Mouse (Mus musculus) limb, embryonic 12.5 days (tissue): ENCODE data around the gene Slc52a3. TPM values are rescaled to one million over a fixed set of nuclear protein-coding genes. Genes with fewer than 3 reads are reported as not detected.

ENCODE experiments used
- ATAC-seq: fragments of 200-750 bp; cut with Nextera tagmentation; 2 replicates; pipeline ENCODE4 v1.8.0; 2017; ENCODE audit warnings: low read depth, moderate TSS enrichment; ENCODE audit not compliant: insufficient number of reproducible peaks, insufficient read depth, low FRiP score, low TSS enrichment
- H3K27ac ChIP-seq: fragments of 300-500 bp; sonication (generic); 2 replicates; pipeline ENCODE4 v1.5.1; 2016; ENCODE audit warnings: mild to moderate bottlenecking, moderate library complexity
- H3K27me3 ChIP-seq: fragments of 300-500 bp; sonication (generic); 2 replicates; pipeline ENCODE4 v1.6.1; 2016; ENCODE audit warnings: mild to moderate bottlenecking, moderate library complexity
- H3K36me3 ChIP-seq: fragments of 300-500 bp; sonication (generic); 2 replicates; pipeline ENCODE4 v1.6.1; 2016; ENCODE audit warnings: mild to moderate bottlenecking, moderate library complexity
- H3K4me1 ChIP-seq: fragments of 300-500 bp; sonication (generic); replicated peaks from 2 replicates; pipeline ENCODE4 v1.6.1; 2016
- H3K4me2 ChIP-seq: fragments of 300-500 bp; sonication (generic); 2 replicates; pipeline ENCODE4 v1.6.1; 2016; ENCODE audit warnings: mild to moderate bottlenecking, moderate library complexity
- H3K4me3 ChIP-seq: fragments of 300-500 bp; sonication (generic); replicated peaks from 2 replicates; pipeline ENCODE4 v1.5.1; 2016; ENCODE audit warnings: mild to moderate bottlenecking
- H3K9ac ChIP-seq: fragments of 300-500 bp; sonication (generic); replicated peaks from 2 replicates; pipeline ENCODE4 v1.6.1; 2016; ENCODE audit warnings: mild to moderate bottlenecking, moderate library complexity
- H3K9me3 ChIP-seq: fragments of 300-500 bp; sonication (generic); 2 replicates; pipeline ENCODE4 v1.6.1; 2016; ENCODE audit warnings: mild to moderate bottlenecking, moderate library complexity
- WGBS: fragments of 180-500 bp; shearing (Covaris S2); methylation state at CpG from one replicate; pipeline ENCODE4 v1.1.7; 2016; 5-methylcytosine and 5-hydroxymethylcytosine counted together
- polyA plus RNA-seq: library from polyadenylated mRNA; unstranded; fragments of >200 nt; fragmentation: Nextera tagmentation; extraction: Ambion mirVana; gene quantifications from 2 replicates; pipeline ENCODE4 v1.2.1, GENCODE M21; 2016

Gene Slc52a3
- polyA plus RNA-seq, 1 experiment from 2014 or later: 0.97 TPM

DNA sequence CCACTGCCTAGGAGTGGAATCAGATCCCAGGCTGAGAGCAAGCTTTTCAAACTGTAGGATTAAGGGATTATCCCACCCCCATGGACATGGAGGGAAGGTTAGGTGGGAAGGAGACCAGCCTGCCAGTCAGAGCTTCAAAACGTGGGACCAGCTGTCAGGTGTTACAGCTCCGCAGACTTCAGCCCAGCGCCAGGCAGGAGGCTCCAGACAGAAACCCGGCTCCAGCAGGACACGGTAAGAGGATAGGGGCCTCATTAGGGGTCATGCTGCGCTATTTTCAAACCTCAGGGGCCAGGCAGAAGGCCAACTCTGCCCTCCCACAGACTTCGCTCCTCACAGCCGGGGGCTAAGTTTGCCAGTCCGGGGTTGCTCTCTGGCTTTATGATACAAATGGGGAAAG, 32.3 kb upstream of the Slc52a3 start:
- 7% methylated on average over 9 of the region's 9 CpGs for WGBS
- Histone ChIP-seq H3K4me1 (peaks cover 55% of the 10 kb centered on the region), H3K9ac (no peak overlapping the region)

DNA sequence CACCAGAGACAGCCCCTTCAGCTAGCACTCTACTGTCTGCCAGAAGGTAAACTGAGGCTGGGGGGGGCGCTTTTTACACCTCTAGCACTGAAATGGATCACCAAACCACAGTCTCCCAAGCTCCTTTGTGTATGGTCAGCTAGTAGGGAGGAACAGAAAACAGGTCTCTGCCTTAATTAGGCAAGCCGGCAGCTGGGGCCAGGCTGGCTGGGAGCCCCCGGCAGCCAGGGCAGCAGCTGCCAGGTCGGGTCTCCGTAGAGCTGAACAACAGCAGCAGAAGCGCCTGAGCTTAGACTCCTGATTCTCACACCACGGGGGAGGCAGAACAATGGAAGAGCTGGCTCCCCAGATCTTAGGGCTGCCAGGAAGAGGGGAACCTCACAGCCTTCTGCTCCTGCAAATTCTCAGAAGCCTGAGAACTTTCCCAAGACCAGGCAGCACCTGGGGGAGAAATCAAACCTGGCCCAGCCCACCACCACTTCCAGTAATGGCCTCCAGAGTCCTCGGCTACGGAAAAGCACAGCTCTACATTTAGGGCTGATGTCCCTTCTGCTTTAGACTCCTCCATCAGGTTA, 29.0 kb upstream of the Slc52a3 start:
- Histone ChIP-seq H3K27ac (peak overlapping the region; percentile 66), H3K36me3 (peaks cover 22% of the 10 kb centered on the region), H3K27me3 (peaks cover 1% of the 10 kb centered on the region; the same call in 1 of the 2 replicates), H3K4me3 (no peak overlapping the region), H3K4me2 (peak overlapping the region; percentile 26; the same call in 1 of the 2 replicates), H3K9ac (peak overlapping the region; percentile 45), H3K4me1 (peaks cover 71% of the 10 kb centered on the region), H3K9me3 (no peaks in the 10 kb centered on the region)
- WGBS: 13% methylated on average over 9 of the region's 9 CpGs
- ATAC-seq: no peak

More for the DNA sequence above, 32.3 kb upstream of the Slc52a3 start:
- Histone ChIP-seq H3K36me3 (peaks cover 9% of the 10 kb centered on the region; the same call in 1 of the 2 replicates), H3K4me3 (no peak overlapping the region), H3K27me3 (no peaks in the 10 kb centered on the region), H3K4me2 (no peak overlapping the region), H3K27ac (no peak overlapping the region), H3K9me3 (no peaks in the 10 kb centered on the region)
- peak; percentile 15; the same call in 1 of the 2 replicates for ATAC-seq

DNA sequence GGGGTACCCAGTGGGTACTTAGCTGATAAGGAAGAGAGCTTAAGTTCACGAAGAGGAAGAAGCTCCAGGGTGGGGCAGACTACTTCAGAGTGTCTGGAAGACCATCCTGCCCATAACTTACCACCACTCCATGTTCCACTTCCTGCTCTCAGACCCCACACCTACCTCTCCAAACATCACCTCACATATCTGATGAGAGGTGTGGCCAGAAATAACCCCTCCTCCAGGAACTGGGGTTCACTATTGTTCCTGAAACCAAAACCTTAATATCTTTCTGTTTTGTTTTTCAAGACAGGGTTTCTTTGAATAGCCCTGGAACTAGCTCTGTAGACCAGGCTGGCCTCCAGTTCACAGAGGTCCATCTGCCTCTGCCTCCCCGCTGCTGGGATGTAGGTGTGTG, 28.5 kb upstream of the Slc52a3 start:
- H3K4me3 ChIP-seq: no peak overlapping the region
- H3K4me1 ChIP-seq: peaks cover 71% of the 10 kb centered on the region
- H3K4me2 ChIP-seq: peak overlapping the region; percentile 26; the same call in 1 of the 2 replicates
- WGBS: 87% methylated on average over 2 of the region's 2 CpGs
- H3K27me3 ChIP-seq: peaks cover 7% of the 10 kb centered on the region; the same call in 1 of the 2 replicates
- H3K27ac ChIP-seq: peak overlapping the region; percentile 66
- peaks cover 22% of the 10 kb centered on the region for H3K36me3 ChIP-seq
- H3K9ac ChIP-seq: no peak overlapping the region
- ATAC-seq: no peak
- no peaks in the 10 kb centered on the region for H3K9me3 ChIP-seq

DNA sequence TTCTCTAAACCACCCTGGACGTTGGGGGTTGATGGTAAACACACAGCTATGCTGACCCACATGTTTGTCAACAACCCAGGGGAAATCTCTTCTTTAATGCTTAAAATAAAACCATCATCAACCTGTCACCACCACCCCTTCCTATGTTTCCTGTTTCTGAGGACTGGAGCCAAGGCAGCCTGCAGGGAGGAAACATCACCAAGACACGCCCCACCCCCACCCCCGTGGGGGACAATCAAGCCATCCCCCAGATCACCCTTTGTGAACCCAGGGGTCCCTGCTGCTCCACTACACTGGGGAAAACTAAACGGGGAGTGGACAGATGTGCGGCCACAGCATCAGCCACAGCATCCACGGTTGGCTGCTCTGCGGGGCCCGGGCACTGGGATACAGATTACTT, 27.9 kb upstream of the Slc52a3 start:
- peaks cover 74% of the 10 kb centered on the region for H3K4me1 ChIP-seq
- 82% methylated on average over 8 of the region's 8 CpGs for WGBS

DNA sequence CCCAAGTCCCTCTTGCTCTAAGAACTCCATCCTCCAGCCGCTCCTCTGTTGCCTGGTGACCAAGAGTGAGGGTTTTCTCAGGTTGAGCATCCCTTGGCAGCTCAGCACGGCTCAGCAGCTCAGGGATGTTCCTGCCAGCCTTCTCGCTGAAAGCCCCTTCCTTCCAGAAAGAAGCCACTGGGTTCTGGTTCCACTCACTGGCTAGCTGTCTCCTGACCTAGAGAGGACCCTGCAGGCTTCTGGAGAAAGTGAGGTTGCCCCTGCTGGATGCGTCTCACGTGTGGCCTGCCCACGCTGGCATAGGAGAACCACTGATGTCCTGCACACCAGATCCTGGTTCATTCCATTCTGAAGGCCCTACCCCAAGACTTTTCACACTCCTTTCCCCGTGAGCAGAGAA, 27.3 kb upstream of the Slc52a3 start:
- ATAC-seq: no peak
- Histone ChIP-seq H3K27ac (no peak overlapping the region), H3K36me3 (peaks cover 22% of the 10 kb centered on the region), H3K4me3 (no peak overlapping the region), H3K27me3 (peaks cover 19% of the 10 kb centered on the region), H3K9ac (no peak overlapping the region), H3K9me3 (no peaks in the 10 kb centered on the region), H3K4me2 (peak overlapping the region; percentile 4; the same call in 1 of the 2 replicates), H3K4me1 (peaks cover 76% of the 10 kb centered on the region)
- WGBS: 90% methylated on average over 7 of the region's 7 CpGs

More for the DNA sequence above, 27.9 kb upstream of the Slc52a3 start:
- Histone ChIP-seq H3K36me3 (peaks cover 22% of the 10 kb centered on the region), H3K4me3 (no peak overlapping the region), H3K27ac (no peak overlapping the region), H3K27me3 (peaks cover 13% of the 10 kb centered on the region), H3K4me2 (peak overlapping the region; percentile 4; the same call in 1 of the 2 replicates), H3K9me3 (no peaks in the 10 kb centered on the region), H3K9ac (no peak overlapping the region)
- ATAC-seq: no peak

DNA sequence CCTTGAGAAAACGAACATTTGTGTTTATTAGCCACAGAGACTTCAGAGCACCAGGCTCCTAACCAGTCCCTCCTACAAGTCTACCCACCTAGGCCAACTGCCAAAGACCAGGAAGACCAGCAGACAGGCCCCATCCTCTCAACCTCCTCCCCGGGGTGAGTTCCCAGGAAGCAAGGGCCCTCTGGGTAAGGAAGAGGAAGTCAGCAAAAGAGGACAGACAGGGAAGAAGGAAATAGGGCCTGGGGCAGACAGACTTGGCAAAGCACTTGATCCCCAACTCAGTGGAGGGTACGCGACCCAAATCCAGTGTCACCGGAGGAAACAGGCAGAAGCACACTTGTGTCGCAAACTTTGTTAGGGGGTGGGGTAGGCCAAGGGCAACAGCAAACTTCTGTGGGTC, 26.9 kb upstream of the Slc52a3 start:
- no peak overlapping the region for H3K4me3 ChIP-seq
- no peaks in the 10 kb centered on the region for H3K9me3 ChIP-seq
- no peak overlapping the region for H3K27ac ChIP-seq
- H3K4me1 ChIP-seq: peaks cover 76% of the 10 kb centered on the region
- 90% methylated on average over 6 of the region's 6 CpGs for WGBS
- H3K9ac ChIP-seq: no peak overlapping the region
- peaks cover 23% of the 10 kb centered on the region for H3K27me3 ChIP-seq
- peak overlapping the region; percentile 63; the same call in 1 of the 2 replicates for H3K4me2 ChIP-seq
- peaks cover 22% of the 10 kb centered on the region for H3K36me3 ChIP-seq
- no peak for ATAC-seq

DNA sequence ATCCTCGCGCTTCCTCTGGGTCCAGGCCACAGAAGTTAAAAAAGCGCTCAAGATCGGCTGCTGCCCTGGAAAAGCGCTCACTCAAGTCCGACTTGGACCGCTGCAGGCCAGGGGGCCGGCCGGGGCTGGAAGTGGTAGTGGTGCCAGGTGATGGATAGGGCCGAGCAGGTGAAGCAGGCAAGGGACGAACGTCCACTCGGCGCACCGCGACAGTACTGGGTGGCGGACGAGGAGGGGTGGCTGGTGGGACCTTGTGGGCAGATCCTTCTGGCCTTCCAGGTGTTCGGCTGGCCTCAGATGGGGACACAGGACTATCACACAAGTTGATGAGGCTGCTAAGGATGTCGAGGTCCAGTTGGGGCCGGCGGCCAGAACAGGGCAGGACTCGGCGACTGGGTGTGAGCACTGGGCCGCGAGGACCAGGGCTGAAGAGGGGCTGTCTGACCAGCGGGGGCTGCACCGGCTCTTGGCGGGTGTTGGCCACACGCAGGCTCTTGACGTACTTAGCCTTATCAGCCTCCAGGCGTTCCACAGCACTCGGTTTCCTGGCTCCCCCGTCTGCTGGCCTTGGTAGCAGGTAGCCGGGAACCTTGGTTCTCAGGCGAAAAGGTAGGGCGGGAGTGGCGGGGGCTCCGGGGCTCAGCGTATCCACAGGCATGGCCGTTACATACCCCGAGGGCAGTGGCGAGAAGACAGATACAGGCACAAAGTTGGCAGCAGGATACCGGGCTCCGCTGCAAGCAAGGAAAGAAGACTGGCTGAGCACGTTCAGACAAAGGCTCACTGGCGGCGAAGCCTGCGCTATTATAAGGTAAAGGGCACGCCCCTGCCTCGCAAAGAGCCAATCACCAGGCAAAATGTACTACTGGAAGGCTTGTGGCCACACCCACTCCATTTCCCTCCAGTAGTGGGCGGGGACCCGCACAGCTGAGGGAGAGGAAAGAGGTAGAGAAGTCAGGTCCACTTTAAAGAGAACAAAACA, 25.8 kb upstream of the Slc52a3 start:
- Histone ChIP-seq H3K9me3 (no peaks in the 10 kb centered on the region), H3K4me3 (peak overlapping the region; percentile 38), H3K4me2 (peak overlapping the region; percentile 63), H3K4me1 (peaks cover 72% of the 10 kb centered on the region), H3K36me3 (peaks cover 22% of the 10 kb centered on the region), H3K27me3 (peaks cover 32% of the 10 kb centered on the region), H3K27ac (peak overlapping the region; percentile 78), H3K9ac (peak overlapping the region; percentile 61)
- 53% methylated on average over 53 of the region's 53 CpGs for WGBS
- ATAC-seq: peak; percentile 75; the same call in 1 of the 2 replicates

DNA sequence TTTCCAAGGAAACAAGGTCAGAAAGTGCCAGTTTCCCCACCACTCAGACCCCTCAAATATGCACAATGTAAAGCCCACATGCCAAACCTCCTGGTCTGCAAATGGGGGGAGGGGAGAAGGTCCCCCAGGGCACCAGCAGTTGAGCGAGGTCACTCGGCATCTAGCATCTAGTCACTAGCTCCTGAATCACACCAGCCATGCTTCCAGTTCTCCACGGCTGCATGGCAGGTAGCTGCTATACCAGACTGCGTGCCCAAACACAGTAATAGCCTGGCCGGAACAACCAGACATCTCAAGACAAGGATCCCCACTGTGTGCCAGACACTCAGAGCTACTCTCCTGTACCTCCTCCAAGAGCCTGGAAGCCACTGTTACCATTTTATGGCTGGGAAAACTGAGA, 24.6 kb upstream of the Slc52a3 start:
- H3K36me3 ChIP-seq: peaks cover 22% of the 10 kb centered on the region
- H3K27me3 ChIP-seq: peaks cover 32% of the 10 kb centered on the region
- H3K9ac ChIP-seq: no peak overlapping the region
- H3K4me2 ChIP-seq: no peak overlapping the region
- peaks cover 72% of the 10 kb centered on the region for H3K4me1 ChIP-seq
- no peak overlapping the region for H3K27ac ChIP-seq
- no peaks in the 10 kb centered on the region for H3K9me3 ChIP-seq
- no peak for ATAC-seq
- 85% methylated on average over 5 of the region's 5 CpGs for WGBS
- H3K4me3 ChIP-seq: no peak overlapping the region

DNA sequence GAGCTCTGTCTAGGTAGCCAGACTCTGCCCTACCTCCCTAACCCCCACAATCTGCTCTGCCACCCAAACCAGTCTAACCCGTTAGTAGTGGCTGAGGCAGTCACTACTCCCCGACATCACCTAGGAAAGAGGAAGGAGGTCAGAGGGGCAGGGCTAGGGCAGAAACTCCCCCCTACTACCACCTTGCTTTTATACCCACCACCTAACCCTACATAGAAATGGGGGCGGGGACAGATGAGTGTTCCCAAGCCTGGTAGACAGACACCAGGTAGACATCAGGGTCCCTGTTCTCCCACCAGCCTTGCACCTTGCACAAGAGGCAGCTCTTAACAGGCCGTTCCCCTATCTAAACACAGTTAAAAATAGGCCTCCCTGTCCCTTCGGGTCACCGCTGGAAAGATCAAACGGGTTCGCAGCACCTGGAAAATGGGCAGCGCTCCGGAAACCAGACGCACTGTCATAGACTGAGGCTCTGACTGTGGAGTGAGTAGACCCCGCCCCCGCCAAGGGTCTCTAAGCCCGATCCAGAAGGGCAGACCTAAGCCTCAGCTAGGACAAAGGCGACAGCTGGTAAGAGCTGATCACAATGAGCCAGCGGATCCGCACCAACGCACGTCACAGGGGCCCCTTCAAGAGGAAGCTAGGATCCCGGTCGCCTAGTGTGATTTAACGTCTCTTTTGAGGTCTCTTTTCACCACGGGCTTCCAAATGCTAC, 23.3 kb upstream of the Slc52a3 start:
- Histone ChIP-seq H3K36me3 (peaks cover 22% of the 10 kb centered on the region), H3K9ac (peak overlapping the region; percentile 35), H3K4me2 (peak overlapping the region; percentile 45), H3K4me1 (peaks cover 65% of the 10 kb centered on the region), H3K4me3 (peak overlapping the region; percentile 17), H3K27me3 (peaks cover 32% of the 10 kb centered on the region), H3K27ac (no peak overlapping the region; the same call in 1 of the 2 replicates), H3K9me3 (no peaks in the 10 kb centered on the region)
- WGBS: 21% methylated on average over 23 of the region's 23 CpGs
- no peak for ATAC-seq

DNA sequence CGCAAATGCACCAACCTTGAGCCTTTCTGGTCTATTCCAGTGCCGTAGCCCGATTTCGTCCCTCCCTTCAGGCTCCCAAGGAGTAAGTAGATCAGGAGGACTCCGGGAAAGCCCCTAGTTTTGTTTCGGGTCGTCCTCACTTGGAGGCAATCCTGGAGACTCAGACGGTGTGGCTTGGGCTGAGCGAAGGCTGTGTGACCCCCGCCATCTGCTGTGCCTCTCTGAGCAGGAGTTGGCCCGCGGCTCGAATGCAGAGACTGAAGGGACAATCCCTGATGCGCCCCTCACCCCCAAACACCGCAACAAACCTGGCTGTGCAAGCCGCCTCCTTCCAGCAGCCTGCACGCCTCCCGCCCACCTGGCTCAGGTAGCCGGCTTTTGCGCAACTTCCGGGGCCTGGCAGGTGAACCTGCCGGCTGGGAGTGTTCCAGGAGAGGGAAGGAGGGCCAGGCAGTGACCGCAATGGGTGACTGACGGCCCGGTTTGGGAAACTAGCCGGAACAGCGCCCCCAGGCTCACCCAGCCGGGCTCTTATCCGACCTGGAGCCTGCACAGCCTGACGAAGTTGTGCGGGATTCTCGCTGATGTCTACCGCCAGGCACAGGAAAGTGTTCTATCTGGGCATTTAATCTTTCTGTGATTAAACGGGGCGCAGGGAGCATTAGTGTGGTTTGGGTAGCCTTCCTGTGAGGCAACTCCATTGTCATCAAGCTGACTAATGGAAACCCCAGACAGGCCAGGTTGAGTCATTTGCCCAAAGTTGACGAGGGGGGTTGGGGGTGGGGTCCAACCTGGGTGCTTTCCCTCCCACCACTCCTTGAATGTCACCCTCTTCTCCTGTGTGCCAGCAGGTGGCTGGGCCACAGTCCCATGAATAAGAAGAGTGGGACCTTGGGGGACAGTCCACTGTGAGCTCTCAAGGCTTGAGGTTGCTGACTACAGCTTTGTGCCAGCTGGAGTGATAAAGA, 22.4 kb upstream of the Slc52a3 start:
- no peaks in the 10 kb centered on the region for H3K9me3 ChIP-seq
- peaks cover 32% of the 10 kb centered on the region for H3K27me3 ChIP-seq
- H3K27ac ChIP-seq: no peak overlapping the region; the same call in 1 of the 2 replicates
- WGBS: 12% methylated on average over 36 of the region's 36 CpGs
- peak overlapping the region; percentile 17 for H3K4me3 ChIP-seq
- no peak for ATAC-seq
- H3K4me2 ChIP-seq: peak overlapping the region; percentile 45
- H3K4me1 ChIP-seq: peaks cover 65% of the 10 kb centered on the region
- peaks cover 15% of the 10 kb centered on the region for H3K36me3 ChIP-seq
- peak overlapping the region; percentile 35 for H3K9ac ChIP-seq
